Mouse (Mus musculus): ENCODE measurements around the gene Ptges3l. TPM values are rescaled to one million over a fixed set of nuclear protein-coding genes. Genes with fewer than 3 reads are reported as not detected.
"Not testable (repeated sequence)": the region's sequence is repeated elsewhere in the genome, so short reads cannot be mapped to it uniquely, and the experiment has no call there.

Ptges3l gene
- polyA plus RNA-seq, 1 experiment from 2014 or later = 2.5 TPM

DNA sequence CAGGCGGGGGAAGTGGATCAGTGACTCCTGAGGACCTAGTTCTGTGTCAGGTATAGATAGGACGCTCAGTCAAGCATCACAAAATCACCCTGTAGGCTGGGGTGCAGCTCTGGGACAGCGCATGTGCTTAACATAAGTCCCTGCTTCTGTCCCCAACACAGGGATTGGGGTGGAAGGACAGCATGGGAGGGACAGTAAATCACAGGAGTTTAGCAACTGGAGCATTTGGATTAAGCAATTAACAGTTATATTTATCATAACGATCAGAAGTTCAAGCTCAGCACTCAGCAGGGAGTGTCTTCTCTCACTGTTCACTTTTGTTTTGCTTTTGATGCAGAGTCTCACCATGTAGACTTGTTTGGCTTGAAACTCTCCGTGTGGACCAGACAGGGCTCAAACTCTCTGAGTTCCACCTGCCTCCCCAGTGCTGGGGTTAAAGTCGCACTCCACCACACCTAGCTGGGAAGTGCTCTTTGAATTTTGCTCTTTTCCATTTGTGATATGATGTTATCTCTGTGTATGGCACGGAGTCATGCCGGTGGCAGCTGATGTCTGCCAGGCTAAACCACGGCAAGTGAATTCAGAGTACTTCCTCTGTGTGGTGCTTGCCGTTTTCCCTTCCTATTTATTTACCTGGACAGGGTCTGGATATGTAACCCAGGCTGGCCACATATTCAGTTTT, 27.1 kb upstream of the Ptges3l start:
- Histone ChIP-seq H3K9ac (no peak overlapping the region), H3K4me3 (replicated peaks) (no peak overlapping the region), H3K9me3 (no peaks in the 10 kb centered on the region), H3K27ac (no peak overlapping the region), H3K4me1 (peaks cover 9% of the 10 kb centered on the region), H3K36me3 (replicated peaks) (peaks cover 2% of the 10 kb centered on the region; the same call in 1 of the 2 replicates), H3K27me3 (no peaks in the 10 kb centered on the region), H3K4me2 (no peak overlapping the region)
- ATAC-seq (ENCODE audit: low FRiP score) = no peak
- WGBS = 73% methylated on average over 10 of the region's 10 CpGs

DNA sequence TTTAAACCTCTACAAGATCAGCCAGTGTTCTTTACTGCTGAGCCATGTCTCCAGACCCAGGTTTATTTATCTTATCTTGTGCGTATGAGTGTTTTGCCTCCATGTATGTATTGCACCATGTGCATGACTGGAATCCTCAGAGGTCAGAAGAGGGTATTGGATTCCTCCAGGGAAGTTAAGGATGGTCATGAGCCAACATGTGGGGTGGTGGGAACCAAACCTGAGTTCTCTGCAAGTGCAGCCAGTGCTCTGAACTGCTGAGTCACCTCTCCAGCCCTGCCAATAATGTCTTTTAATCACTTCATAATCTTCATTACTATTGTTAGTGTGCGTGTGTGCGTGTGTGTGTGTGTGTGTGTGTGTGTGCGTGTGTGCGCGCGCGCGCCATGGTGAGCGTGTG, 26.4 kb upstream of the Ptges3l start:
- no peak overlapping the region for H3K4me3 ChIP-seq (replicated peaks)
- H3K9me3 ChIP-seq = no peaks in the 10 kb centered on the region
- peaks cover 9% of the 10 kb centered on the region for H3K4me1 ChIP-seq
- 95% methylated on average over 10 of the region's 10 CpGs for WGBS
- no peak overlapping the region for H3K9ac ChIP-seq
- H3K27ac ChIP-seq = no peak overlapping the region
- no peaks in the 10 kb centered on the region for H3K27me3 ChIP-seq
- no peak overlapping the region for H3K4me2 ChIP-seq
- H3K36me3 ChIP-seq (replicated peaks) = no peaks in the 10 kb centered on the region
- ATAC-seq (ENCODE audit: low FRiP score) = no peak

DNA sequence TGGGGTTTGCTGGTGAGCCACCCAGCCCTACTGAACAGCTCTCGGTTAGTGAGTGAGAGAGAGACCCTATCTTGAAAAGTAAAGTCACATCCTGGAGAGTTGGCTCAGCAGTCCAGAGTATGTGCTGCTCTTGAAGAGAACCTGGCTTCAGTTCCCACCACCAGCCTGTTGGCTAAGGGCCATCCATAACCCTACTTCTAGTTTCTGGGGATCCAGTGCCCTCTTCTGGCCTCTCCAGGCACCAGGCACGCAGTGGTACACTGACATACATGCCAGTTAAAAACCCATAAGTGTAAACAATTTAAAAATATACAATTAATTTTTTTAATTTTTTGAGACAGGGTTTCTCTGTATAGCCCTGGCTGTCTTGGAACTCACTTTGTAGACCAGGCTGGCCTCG, 25.3 kb upstream of the Ptges3l start:
- Histone ChIP-seq H3K27ac (no peak overlapping the region), H3K4me2 (no peak overlapping the region), H3K36me3 (replicated peaks) (peaks cover 7% of the 10 kb centered on the region), H3K9me3 (no peaks in the 10 kb centered on the region), H3K27me3 (no peaks in the 10 kb centered on the region), H3K4me1 (peaks cover 9% of the 10 kb centered on the region), H3K9ac (no peak overlapping the region), H3K4me3 (replicated peaks) (no peak overlapping the region)
- ATAC-seq (ENCODE audit: low FRiP score) = no peak
- WGBS = 82% methylated on average over 3 of the region's 3 CpGs

DNA sequence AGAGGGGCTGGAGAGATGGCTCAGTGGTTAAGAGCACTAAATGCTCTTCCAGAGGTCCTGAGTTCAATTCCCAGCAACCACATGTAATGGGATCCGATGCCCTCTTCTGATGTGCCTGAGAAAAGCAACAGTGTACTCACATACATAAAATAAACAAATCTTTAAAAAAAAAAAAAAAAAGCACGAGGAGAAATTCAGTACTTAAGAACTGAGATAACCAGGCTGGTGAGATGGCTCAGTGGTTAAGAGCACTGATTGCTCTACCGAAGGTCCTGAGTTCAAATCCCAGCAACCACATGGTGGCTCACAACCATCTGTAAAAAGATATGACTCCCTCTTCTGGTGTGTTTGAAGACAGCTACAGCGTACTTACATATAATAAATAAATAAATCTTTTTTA, 24.5 kb upstream of the Ptges3l start:
- peaks cover 15% of the 10 kb centered on the region for H3K36me3 ChIP-seq (replicated peaks)
- not testable (repeated sequence) for H3K27me3 ChIP-seq; H3K9ac ChIP-seq; H3K4me2 ChIP-seq; ATAC-seq (ENCODE audit: low FRiP score); H3K4me1 ChIP-seq; H3K27ac ChIP-seq; H3K9me3 ChIP-seq; H3K4me3 ChIP-seq (replicated peaks)
- 82% methylated on average over 4 of the region's 4 CpGs for WGBS

DNA sequence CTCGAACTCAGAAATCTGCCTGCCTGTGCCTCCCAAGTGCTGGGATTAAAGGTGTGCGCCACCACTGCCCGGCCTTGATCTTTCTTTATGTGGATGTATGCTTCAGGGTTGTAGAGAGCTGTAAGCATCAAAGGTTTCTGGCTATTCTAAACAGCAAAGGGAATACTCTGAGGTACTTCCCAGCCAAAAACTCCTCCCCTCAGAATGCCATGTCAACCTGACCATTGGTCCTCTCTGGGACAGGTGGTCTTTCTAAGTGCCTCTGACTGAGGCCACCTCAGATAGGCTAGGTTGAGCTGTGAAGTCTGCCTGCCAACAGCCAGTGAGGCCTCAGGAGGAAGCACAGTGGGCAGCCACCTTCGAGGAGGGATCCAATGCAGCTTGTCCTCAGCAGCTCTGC, 23.8 kb upstream of the Ptges3l start:
- Histone ChIP-seq H3K27me3 (no peaks in the 10 kb centered on the region), H3K4me3 (replicated peaks) (no peak overlapping the region), H3K4me1 (peaks cover 4% of the 10 kb centered on the region), H3K36me3 (replicated peaks) (peaks cover 22% of the 10 kb centered on the region), H3K9me3 (no peaks in the 10 kb centered on the region), H3K4me2 (no peak overlapping the region), H3K27ac (no peak overlapping the region), H3K9ac (no peak overlapping the region)
- no peak for ATAC-seq (ENCODE audit: low FRiP score)
- WGBS = 86% methylated on average over 4 of the region's 4 CpGs

DNA sequence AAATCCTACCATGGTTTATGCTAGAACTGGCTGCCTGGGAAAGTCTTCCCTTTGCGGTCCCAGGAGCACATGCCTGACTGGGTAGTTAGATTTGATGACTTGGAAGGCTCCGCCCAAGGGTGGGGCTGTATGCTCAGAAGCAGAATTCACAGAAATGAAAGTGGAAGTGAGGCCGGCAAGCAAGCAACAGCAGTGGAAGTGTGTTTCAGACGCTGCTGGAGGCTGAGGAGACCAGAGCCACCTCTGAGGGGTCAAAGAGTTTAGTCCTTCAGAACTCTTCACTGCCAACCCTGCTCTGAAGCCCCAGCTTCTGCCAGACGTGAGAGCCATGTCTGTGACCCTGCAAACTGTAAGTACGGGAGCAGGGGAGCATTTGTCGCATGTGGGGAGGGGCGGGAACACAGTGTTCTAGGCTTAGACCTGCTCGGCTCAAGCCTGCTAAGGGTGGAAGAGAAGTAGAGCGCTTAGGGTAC, 23.2 kb upstream of the Ptges3l start, which contains the start of gene Ifi35:
TSS of gene Ifi35 (plus strand) at position 134 of the 473 bp plus-strand sequence.
- Histone ChIP-seq H3K9ac (no peak within 1 kb of the TSS), H3K27ac (no peak within 1 kb of the TSS), H3K9me3 (no peaks in the 10 kb centered on the region), H3K36me3 (replicated peaks) (peaks cover 27% of the 10 kb centered on the region), H3K4me3 (replicated peaks) (0 out of 2 replicates have a peak within 1 kb of the TSS, but pooled peaks have one; percentile 4), H3K4me1 (peaks cover 10% of the 10 kb centered on the region), H3K27me3 (no peaks in the 10 kb centered on the region), H3K4me2 (peak within 1 kb of the TSS; percentile 8; the same call in 1 of the 2 replicates)
- no peak for ATAC-seq (ENCODE audit: low FRiP score)
- 49% methylated on average over 10 of the region's 10 CpGs for WGBS

DNA sequence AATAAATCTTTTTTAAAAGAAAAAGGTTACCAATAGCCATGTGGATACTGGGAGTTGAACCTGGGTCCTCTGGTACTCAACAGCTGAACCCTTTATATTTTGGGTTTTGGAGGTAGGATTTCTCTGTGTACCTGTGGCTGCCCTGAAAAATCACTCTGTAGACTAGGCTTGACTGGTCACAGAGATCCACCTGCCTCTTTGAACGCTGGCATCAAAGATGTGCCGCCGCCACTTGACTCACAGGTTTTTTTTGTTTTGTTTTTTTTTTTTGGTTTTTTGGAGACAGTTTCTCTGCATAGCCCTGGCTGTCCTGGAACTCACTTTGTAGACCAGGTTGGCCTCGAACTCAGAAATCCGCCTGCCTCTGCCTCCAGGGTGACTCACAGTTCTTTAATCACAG, 22.7 kb upstream of the Ptges3l start:
- H3K4me3 ChIP-seq (replicated peaks) = no peak overlapping the region
- ATAC-seq (ENCODE audit: low FRiP score) = no peak
- 92% methylated on average over 5 of the region's 5 CpGs for WGBS
- no peaks in the 10 kb centered on the region for H3K27me3 ChIP-seq
- H3K9me3 ChIP-seq = no peaks in the 10 kb centered on the region
- H3K27ac ChIP-seq = no peak overlapping the region
- no peak overlapping the region for H3K4me2 ChIP-seq
- peaks cover 27% of the 10 kb centered on the region for H3K36me3 ChIP-seq (replicated peaks)
- H3K4me1 ChIP-seq = peaks cover 14% of the 10 kb centered on the region
- H3K9ac ChIP-seq = no peak overlapping the region

DNA sequence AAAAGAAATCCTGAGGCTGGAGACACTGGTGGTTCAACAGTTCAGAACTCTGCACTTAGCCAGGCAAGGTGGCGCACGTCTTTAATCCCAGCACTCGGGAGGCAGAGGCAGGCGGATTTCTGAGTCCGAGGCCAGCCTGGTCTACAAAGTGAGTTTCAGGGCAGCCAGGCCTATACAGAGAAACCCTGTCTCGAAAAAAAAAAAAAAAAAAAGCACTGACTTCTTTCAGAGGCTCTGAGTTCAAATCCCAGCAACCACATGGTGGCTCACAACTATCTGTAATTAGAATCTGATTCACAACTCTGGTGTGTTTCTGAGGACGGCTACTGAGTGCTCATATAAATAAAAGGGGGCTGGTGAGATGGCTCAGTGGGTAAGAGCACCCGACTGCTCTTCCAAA, 21.7 kb upstream of the Ptges3l start:
- not testable (repeated sequence) for H3K4me3 ChIP-seq (replicated peaks); H3K27me3 ChIP-seq; H3K9me3 ChIP-seq; ATAC-seq (ENCODE audit: low FRiP score); H3K27ac ChIP-seq; H3K9ac ChIP-seq; H3K4me2 ChIP-seq
- 96% methylated on average over 8 of the region's 8 CpGs for WGBS
- H3K4me1 ChIP-seq = peaks cover 14% of the 10 kb centered on the region
- H3K36me3 ChIP-seq (replicated peaks) = peaks cover 27% of the 10 kb centered on the region

DNA sequence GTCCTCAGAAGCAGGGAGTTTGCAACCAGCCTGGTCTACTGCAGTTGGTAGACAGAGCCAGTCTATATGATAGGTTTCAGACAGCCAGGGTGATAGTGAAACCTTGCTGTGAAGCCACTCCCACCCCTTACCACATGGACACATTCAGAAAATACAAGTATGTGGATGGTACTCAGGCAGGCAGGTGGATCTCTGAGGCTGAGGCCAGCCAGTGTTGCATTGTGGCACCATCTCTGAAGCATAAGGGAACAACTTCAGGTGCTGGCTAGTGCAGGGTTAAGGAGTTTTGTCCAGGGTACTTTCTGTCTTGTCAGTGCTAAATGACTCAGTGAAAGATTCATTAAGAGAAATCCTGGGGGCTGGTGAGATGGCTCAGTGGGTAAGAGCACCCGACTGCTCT, 21.2 kb upstream of the Ptges3l start:
- no peak for ATAC-seq (ENCODE audit: low FRiP score)
- H3K9ac ChIP-seq = no peak overlapping the region
- H3K4me1 ChIP-seq = peaks cover 14% of the 10 kb centered on the region
- H3K4me2 ChIP-seq = no peak overlapping the region
- no peak overlapping the region for H3K27ac ChIP-seq
- no peaks in the 10 kb centered on the region for H3K9me3 ChIP-seq
- no peaks in the 10 kb centered on the region for H3K27me3 ChIP-seq
- H3K4me3 ChIP-seq (replicated peaks) = no peak overlapping the region
- 83% methylated on average over 1 of the region's 1 CpGs for WGBS
- peaks cover 27% of the 10 kb centered on the region for H3K36me3 ChIP-seq (replicated peaks)

DNA sequence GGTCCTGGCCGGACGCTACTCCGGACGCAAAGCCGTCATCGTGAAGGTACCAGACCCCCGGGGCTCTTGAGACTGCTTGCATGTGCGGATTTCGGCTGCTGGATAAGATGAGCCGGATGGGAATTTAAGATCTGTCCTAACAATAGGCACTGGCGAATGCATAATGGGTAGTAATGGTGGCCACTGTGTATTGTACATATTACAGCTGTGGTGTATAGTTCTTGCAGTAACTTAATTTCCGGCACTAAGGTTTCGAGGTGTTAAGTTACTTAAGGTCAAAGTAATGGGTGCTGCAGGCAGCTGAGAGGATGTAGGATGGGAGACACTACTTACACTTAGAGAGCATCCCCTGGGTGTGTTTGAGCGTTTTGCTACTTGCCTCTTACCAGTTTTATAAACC, 17.6 kb upstream of the Ptges3l start:
- Histone ChIP-seq H3K27me3 (no peaks in the 10 kb centered on the region), H3K4me3 (replicated peaks) (peak overlapping the region; percentile 80), H3K9ac (peak overlapping the region; percentile 92), H3K4me1 (peaks cover 14% of the 10 kb centered on the region), H3K4me2 (peak overlapping the region; percentile 95), H3K27ac (peak overlapping the region; percentile 95), H3K9me3 (no peaks in the 10 kb centered on the region), H3K36me3 (replicated peaks) (peaks cover 27% of the 10 kb centered on the region)
- peak; percentile 27; the same call in 1 of the 2 replicates for ATAC-seq (ENCODE audit: low FRiP score)
- 2% methylated on average over 14 of the region's 14 CpGs for WGBS

DNA sequence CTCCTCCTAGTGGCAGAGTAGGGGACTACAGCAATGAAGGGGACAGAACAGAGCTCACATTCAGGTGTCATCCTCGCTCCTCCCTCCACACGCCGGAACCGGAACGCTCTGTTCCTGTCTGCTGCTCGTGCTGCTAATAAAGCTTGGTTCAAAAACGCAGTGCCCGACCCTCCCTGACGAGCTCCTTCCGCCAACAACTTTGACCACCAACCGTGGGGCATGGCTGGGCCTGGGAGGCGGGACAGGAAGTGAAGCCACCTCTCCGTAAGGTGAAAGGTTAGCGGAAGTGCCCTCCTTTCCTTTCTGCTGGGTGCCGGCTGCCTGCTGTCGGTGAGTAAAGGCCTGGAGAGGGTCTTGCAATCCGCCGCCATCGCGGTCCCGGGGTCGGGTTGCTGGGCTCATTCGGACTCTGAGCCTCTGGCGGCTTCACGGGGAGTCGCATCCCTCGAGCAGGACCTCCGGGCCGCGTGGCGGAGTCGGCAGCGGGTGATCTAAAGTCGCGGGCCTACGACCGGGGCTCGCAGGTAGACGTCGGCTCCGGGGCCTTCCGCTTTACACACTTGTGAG, 17.1 kb upstream of the Ptges3l start, which contains the start of gene Rpl27:
TSS of gene Rpl27 (plus strand) at position 172 of the 567 bp plus-strand sequence.
- H3K36me3 ChIP-seq (replicated peaks) = peaks cover 27% of the 10 kb centered on the region
- H3K4me1 ChIP-seq = peaks cover 14% of the 10 kb centered on the region
- peak within 1 kb of the TSS; percentile 80 for H3K4me3 ChIP-seq (replicated peaks)
- WGBS = under 1% methylated on average over 40 of the region's 42 CpGs
- peak within 1 kb of the TSS; percentile 95 for H3K4me2 ChIP-seq
- H3K9ac ChIP-seq = peak within 1 kb of the TSS; percentile 92
- peak within 1 kb of the TSS; percentile 95 for H3K27ac ChIP-seq
- no peaks in the 10 kb centered on the region for H3K9me3 ChIP-seq
- peak; percentile 98 for ATAC-seq (ENCODE audit: low FRiP score)
- H3K27me3 ChIP-seq = no peaks in the 10 kb centered on the region

DNA sequence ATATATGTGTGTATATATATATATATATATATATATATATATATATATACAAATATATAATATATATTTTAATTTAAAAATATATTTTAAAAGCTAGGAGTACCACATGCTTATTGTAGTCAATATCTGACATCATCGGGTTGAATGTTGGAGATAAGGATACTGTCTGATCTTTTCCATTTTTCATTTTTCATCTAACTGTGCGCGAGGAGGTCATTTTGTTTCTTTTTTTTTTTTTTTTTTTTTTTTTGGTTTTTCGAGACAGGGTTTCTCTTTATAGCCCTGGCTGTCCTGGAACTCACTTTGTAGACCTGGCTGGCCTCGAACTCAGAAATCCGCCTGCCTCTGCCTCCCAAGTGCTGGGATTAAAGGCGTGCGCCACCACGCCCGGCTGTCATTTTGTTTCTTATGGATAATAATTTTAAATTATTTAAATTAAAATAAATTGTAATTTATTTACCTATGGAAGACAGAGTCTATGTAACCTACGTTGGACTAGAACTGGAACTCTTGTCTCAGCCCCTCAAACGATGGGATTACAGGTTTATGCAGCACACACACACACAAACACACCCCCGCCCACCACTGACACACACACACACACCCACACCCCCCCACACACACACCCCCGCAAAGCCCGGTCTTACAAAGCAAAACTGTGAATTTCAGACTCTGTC, 16.5 kb upstream of the Ptges3l start:
- H3K27me3 ChIP-seq, H3K9me3 ChIP-seq, H3K9ac ChIP-seq, H3K27ac ChIP-seq: not testable (repeated sequence)
- H3K4me2 ChIP-seq = peak overlapping the region; percentile 95
- peak; percentile 7; the same call in 1 of the 2 replicates for ATAC-seq (ENCODE audit: low FRiP score)
- peaks cover 14% of the 10 kb centered on the region for H3K4me1 ChIP-seq
- 37% methylated on average over 15 of the region's 15 CpGs for WGBS
- H3K4me3 ChIP-seq (replicated peaks) = peak overlapping the region; percentile 80
- peaks cover 27% of the 10 kb centered on the region for H3K36me3 ChIP-seq (replicated peaks)

All from forebrain, embryonic 12.5 days (tissue).